Mouse (Mus musculus) intestine, embryonic 14.5 days (tissue): ENCODE data around the gene Entpd4b. TPM values are rescaled to one million over a fixed set of nuclear protein-coding genes. Genes with fewer than 3 reads are reported as not detected.
"Not testable (repeated sequence)": the region's sequence is repeated elsewhere in the genome, so short reads cannot be mapped to it uniquely, and the experiment has no call there.

ENCODE experiments used
- ATAC-seq: fragments of 200-750 bp; cut with Nextera tagmentation; replicated peaks from 2 replicates; pipeline ENCODE4 v1.8.0; 2017; ENCODE audit warnings: low read depth, moderate number of reproducible peaks, moderate TSS enrichment, moderate library complexity; ENCODE audit not compliant: low FRiP score, low TSS enrichment
- DNase-seq: peaks from one replicate; pipeline ENCODE4 v3.0.0-alpha.2; 2018; ENCODE audit warnings: low spot score
- H3K27ac ChIP-seq: fragments of 300-500 bp; sonication (generic); 2 replicates; pipeline ENCODE4 v1.5.1; 2014; ENCODE audit warnings: low read depth, mild to moderate bottlenecking, control low read depth
- H3K27me3 ChIP-seq: fragments of 300-500 bp; sonication (generic); replicated peaks from 2 replicates; pipeline ENCODE4 v1.6.1; 2014; ENCODE audit warnings: low read length, control low read depth; ENCODE audit not compliant: control insufficient read depth, insufficient read depth
- H3K36me3 ChIP-seq: fragments of 300-500 bp; sonication (generic); 2 replicates; pipeline ENCODE4 v1.6.1; 2014; ENCODE audit warnings: low read length, control low read depth; ENCODE audit not compliant: control insufficient read depth, insufficient read depth
- H3K4me1 ChIP-seq: fragments of 300-500 bp; sonication (generic); replicated peaks from 2 replicates; pipeline ENCODE4 v1.6.1; 2014; ENCODE audit warnings: low read length, control low read depth, mixed read lengths; ENCODE audit not compliant: control insufficient read depth, insufficient read depth
- H3K4me2 ChIP-seq: fragments of 300-500 bp; sonication (generic); 2 replicates; pipeline ENCODE4 v1.6.1; 2014; ENCODE audit warnings: low read length
- H3K4me3 ChIP-seq: fragments of 300-500 bp; sonication (generic); 2 replicates; pipeline ENCODE4 v1.5.1; 2014; ENCODE audit warnings: low read depth, low read length, control low read depth, mixed read lengths
- H3K9ac ChIP-seq: fragments of 300-500 bp; sonication (generic); 2 replicates; pipeline ENCODE4 v1.6.1; 2014; ENCODE audit warnings: mild to moderate bottlenecking, low read length
- H3K9me3 ChIP-seq: fragments of 300-500 bp; sonication (generic); 2 replicates; pipeline ENCODE4 v1.6.1; 2016; ENCODE audit warnings: low read length, control low read depth; ENCODE audit not compliant: control insufficient read depth
- WGBS: fragments of 180-500 bp; shearing (Covaris S2); extraction: QIAGEN DNeasy Blood & Tissue Kit; methylation state at CpG from one replicate; pipeline ENCODE4 v1.1.7; 2014; 5-methylcytosine and 5-hydroxymethylcytosine counted together
- polyA plus RNA-seq: library from polyadenylated mRNA; unstranded; fragments of >200 nt; fragmentation: Nextera tagmentation; extraction: Ambion mirVana; gene quantifications from 2 replicates; pipeline ENCODE4 v1.2.1, GENCODE M21; 2014

Gene Entpd4b
- 18.9 and 19.2 TPM in 2 replicates for polyA plus RNA-seq

DNA sequence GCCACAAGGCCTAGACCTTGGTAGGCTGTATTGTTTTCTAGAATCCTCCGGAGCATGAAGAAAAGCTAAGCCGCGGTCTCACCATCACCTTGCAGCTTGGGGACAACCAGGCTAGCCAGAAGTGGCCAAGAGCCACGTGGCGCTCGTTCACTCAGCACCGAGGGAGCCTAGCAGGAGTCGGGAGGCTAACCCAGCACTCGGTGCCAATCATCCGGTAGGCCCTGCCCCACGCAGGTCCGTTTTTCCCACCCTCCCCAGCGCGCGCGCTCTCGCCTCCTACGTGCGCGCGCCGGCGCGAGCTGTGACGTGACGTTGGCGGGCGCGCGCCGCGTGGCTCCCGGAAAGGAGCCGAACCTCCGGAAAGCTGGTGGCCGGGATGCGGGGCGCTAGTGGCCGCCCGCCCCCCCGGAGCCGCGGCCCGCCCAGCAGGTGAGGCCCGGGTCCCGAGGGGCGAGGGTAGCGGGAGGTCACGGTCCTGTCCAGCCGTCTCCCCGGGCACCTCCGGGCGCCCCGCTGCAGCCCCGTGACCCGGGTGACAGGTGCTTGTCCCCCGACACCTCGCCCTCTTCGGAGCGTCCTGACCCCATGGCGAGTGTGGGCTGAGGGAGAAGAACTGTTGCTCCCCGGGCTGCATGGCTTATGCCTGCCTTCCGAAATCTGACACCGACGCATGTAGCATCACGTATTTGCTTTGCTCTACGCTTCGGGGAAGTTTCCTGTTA, at the start of gene Entpd4b:
TSS of gene Entpd4b (plus strand) at position 315 of the 722 bp plus-strand sequence.
- H3K4me1 ChIP-seq, H3K4me3 ChIP-seq, H3K27me3 ChIP-seq, H3K36me3 ChIP-seq, H3K4me2 ChIP-seq, H3K9me3 ChIP-seq, H3K9ac ChIP-seq, H3K27ac ChIP-seq, DNase-seq: not testable (repeated sequence)
- no CpG with 5 or more reads among the region's 68 CpGs for WGBS
- ATAC-seq = peak; percentile 90

DNA sequence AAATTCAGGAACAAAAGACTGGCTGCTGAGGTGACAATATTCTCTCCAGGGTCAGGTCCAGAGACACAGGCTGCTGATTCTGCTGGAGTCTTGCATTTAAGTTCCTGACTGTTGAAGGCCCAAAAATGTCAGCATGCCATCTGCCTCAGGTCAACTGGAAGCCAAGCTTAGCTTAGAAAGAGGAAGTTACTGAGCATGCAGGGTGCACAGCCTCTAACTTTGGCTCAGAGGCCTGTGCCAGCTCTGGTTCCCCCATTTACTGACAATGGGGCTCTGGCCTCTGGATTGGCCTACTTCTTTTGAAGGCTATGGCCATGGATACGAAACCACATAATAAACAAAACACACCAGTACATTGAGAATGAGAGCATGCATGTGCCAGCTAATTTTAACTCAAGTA, 48.2 kb upstream of the Entpd4b start:
- H3K4me2 ChIP-seq, H3K27ac ChIP-seq, H3K36me3 ChIP-seq, DNase-seq, H3K4me3 ChIP-seq, ATAC-seq, H3K4me1 ChIP-seq, H3K9ac ChIP-seq, H3K27me3 ChIP-seq, H3K9me3 ChIP-seq: not testable (repeated sequence)
- no CpG with 5 or more reads among the region's 1 CpGs for WGBS

DNA sequence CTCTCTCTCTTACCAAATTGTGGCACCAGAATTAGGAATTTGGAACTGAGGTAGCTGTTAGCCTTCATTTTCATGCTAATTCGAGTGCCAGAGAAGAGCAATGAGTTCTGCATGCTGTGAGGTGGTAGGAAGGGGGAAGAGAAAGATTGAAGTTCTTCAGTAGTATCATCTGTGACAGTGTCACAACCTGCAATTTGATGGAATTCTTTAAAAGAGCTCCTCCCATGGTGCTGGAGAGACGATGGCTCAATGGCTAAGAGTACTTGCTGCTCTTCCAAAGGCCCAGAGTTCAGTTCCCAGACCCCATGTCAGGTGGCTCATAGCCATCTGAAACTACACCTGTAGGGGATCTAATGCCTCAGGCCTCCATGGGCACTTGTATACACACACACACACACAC, 42.8 kb upstream of the Entpd4b start, which contains the start of gene Gm27179:
TSS of gene Gm27179 (minus strand) at position 101 of the 400 bp plus-strand sequence.
- WGBS = no CpG with 5 or more reads among the region's 2 CpGs
- not testable (repeated sequence) for H3K27ac ChIP-seq, H3K9ac ChIP-seq, H3K4me2 ChIP-seq, ATAC-seq, H3K36me3 ChIP-seq, H3K27me3 ChIP-seq, H3K4me1 ChIP-seq, H3K4me3 ChIP-seq, DNase-seq, H3K9me3 ChIP-seq

DNA sequence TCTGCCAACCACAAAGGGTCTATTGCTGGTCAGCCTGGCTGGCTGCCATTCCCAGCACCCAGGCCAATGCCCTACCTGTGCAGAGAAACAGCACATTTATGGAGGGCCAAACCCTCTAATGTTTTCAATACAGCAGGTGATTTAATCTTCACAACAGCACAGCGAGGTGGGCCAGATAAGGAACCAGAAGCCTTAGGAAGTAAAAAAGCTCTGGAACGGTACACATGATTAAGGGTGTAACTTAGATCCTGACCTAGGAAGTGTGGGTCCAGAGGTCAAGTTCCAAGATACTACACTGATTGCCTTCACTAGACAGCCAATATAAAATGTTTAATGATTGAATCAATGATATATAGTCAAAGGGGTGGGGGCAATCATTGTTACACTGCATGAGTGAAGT, 34.4 kb upstream of the Entpd4b start:
- H3K27ac ChIP-seq, H3K9ac ChIP-seq, H3K4me2 ChIP-seq, H3K27me3 ChIP-seq, DNase-seq, H3K4me3 ChIP-seq, ATAC-seq, H3K36me3 ChIP-seq, H3K4me1 ChIP-seq, H3K9me3 ChIP-seq: not testable (repeated sequence)
- WGBS = no CpG with 5 or more reads among the region's 2 CpGs

DNA sequence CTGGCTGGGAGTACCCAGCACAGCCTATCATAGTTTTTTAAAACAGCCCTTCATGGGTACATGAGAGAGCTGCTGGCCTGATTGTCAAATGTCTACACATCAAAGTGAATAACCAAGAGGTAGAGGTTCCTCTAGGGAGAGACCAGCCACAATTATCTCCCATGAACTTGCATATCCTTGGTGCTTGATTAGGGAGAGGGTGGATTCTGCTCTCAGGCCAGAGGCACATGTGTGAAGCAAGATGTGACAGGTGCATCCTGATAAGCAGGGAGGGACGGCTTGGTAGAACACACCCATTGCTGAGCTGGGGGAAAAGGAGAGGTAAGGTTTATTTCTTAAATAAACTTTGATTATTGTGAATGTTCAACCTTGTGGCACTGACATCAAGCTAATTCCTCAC, 32.2 kb upstream of the Entpd4b start:
- WGBS = no CpG with 5 or more reads among the region's 1 CpGs
- H3K27me3 ChIP-seq, H3K9me3 ChIP-seq, DNase-seq, H3K4me3 ChIP-seq, H3K36me3 ChIP-seq, H3K9ac ChIP-seq, H3K27ac ChIP-seq, H3K4me2 ChIP-seq, ATAC-seq, H3K4me1 ChIP-seq: not testable (repeated sequence)

DNA sequence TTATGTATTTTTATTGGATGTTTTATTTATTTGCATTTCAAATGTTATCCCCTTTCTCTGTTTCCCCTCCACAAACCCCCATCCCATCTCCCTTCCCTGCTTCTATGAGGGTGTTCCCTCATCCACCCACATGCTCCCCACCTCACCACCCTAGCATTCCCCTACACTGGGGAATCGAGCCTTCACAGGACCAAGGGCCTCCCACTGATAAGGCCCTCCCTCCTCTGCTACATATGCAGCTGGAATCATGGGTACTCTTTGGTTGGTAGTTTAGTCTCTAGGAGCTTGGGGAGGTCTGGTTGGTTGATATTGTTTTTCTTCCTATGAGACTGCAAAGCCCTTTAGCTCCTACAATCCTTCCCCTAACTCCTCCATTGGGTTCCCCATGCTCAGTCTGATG, 29.0 kb upstream of the Entpd4b start:
- not testable (repeated sequence) for H3K4me3 ChIP-seq, H3K36me3 ChIP-seq, H3K9me3 ChIP-seq, H3K4me1 ChIP-seq, H3K4me2 ChIP-seq, DNase-seq, ATAC-seq, H3K9ac ChIP-seq, H3K27ac ChIP-seq, H3K27me3 ChIP-seq
- no CpG with 5 or more reads among the region's 1 CpGs for WGBS

DNA sequence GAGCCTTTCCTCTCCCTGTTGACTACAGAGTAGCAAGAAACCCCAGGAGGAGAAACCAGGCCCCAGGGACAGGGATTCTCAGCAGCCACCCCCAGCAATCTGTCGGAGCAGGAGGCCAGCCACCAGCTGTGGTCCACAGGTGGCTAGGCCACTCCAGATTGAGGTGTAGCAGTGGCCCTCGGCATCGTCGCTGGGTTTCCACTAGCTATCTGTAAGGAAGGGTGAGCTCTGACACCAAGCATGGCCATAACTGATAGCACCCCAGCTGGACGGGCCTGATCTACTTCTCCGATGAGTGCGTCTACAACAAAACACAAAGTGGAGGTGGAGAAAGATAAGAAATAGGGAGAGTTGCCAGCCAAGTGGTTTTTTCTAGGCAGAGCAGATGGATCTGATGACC, 18.7 kb upstream of the Entpd4b start:
- not testable (repeated sequence) for H3K9me3 ChIP-seq, H3K36me3 ChIP-seq, H3K27me3 ChIP-seq, H3K9ac ChIP-seq, DNase-seq, H3K4me1 ChIP-seq, H3K27ac ChIP-seq, H3K4me3 ChIP-seq, ATAC-seq, H3K4me2 ChIP-seq
- WGBS = no CpG with 5 or more reads among the region's 7 CpGs

DNA sequence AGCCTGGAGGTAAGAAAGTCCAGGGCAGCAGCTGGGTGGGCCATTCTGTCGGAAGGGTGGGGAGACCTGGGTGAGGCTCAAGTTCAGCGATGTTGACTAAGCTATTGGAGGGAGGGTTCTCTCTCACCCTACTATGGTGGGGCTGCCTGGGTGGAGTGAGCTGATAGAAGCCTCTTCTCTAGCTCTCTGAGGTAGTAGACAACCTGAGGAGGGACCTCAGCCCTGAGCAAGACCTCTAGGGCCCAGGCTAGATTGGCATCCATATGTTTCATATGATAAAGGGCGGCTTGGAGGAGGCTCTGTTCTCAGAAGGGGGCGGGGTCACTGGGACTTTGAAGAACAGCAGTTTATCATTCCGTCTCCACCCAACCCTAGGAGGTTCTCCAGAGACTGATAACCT, 15.1 kb upstream of the Entpd4b start:
- H3K27ac ChIP-seq, H3K4me2 ChIP-seq, H3K4me1 ChIP-seq, H3K9ac ChIP-seq, H3K36me3 ChIP-seq, ATAC-seq, H3K27me3 ChIP-seq, DNase-seq, H3K9me3 ChIP-seq, H3K4me3 ChIP-seq: not testable (repeated sequence)
- WGBS = no CpG with 5 or more reads among the region's 5 CpGs

DNA sequence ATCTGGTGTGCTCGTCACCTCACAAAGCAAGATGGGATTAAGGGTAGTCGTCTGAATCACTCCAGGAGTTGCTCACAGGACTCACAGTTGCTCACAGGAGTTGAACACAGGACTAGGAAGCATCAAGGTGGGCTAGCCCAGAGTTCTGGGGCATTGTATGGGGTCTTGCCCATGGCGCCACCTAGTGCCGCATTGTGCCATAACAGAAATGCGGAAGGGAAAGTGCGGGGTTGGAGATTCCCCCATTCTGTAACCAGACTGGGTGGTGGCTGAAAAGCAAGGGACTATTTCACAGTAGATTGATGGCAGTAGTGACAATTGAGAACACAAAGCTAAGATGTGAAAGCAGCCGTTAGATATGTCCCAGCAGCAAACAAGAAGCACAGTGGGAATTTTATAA, 12.5 kb upstream of the Entpd4b start:
- not testable (repeated sequence) for H3K9ac ChIP-seq, ATAC-seq, H3K27me3 ChIP-seq, DNase-seq, H3K27ac ChIP-seq, H3K9me3 ChIP-seq, H3K4me2 ChIP-seq, H3K4me3 ChIP-seq, H3K4me1 ChIP-seq, H3K36me3 ChIP-seq
- WGBS = no CpG with 5 or more reads among the region's 7 CpGs
